Mouse (Mus musculus): ENCODE measurements around the gene Cubn.

The Cubn gene

GRCm38 (mm10) chr2:13491734-13492133 is at the start of gene Cubn:
Cubn (minus strand) TSS chr2:13491813.
- no peak for DNase-seq (ENCODE audit: low read depth, low spot score)

- no peak for DNase-seq (ENCODE audit: low read depth, low spot score)
Observed at GRCm38 (mm10) chr2:13539860-13540259, 48.2 kb upstream of the Cubn start.

GRCm38 (mm10) chr2:13538704-13539377 is 47.2 kb upstream of the Cubn start:
- DNase-seq (ENCODE audit: low read depth, low spot score), result no peak

GRCm38 (mm10) chr2:13538258-13538657 is 46.6 kb upstream of the Cubn start:
- DNase-seq (ENCODE audit: low read depth, low spot score), result no peak

GRCm38 (mm10) chr2:13537733-13538132 is 46.1 kb upstream of the Cubn start:
- peak; percentile 61 for DNase-seq (ENCODE audit: low read depth, low spot score)

- DNase-seq (ENCODE audit: low read depth, low spot score), result no peak
Observed at GRCm38 (mm10) chr2:13536747-13537146, 45.1 kb upstream of the Cubn start.

GRCm38 (mm10) chr2:13530639-13531038 is 39.0 kb upstream of the Cubn start:
- no peak for DNase-seq (ENCODE audit: low read depth, low spot score)

GRCm38 (mm10) chr2:13529253-13529933 is 37.8 kb upstream of the Cubn start:
- no peak for DNase-seq (ENCODE audit: low read depth, low spot score)

GRCm38 (mm10) chr2:13527531-13527930 is 35.9 kb upstream of the Cubn start:
- DNase-seq (ENCODE audit: low read depth, low spot score), result no peak

GRCm38 (mm10) chr2:13527125-13527524 is 35.5 kb upstream of the Cubn start:
- DNase-seq (ENCODE audit: low read depth, low spot score), result no peak

GRCm38 (mm10) chr2:13526205-13526604 is 34.6 kb upstream of the Cubn start:
- no peak for DNase-seq (ENCODE audit: low read depth, low spot score)

GRCm38 (mm10) chr2:13523540-13524456 is 32.2 kb upstream of the Cubn start:
- no peak for DNase-seq (ENCODE audit: low read depth, low spot score)

- no peak for DNase-seq (ENCODE audit: low read depth, low spot score)
Observed at GRCm38 (mm10) chr2:13522106-13522505, 30.5 kb upstream of the Cubn start.

- DNase-seq (ENCODE audit: low read depth, low spot score), result no peak
Observed at GRCm38 (mm10) chr2:13514949-13515348, 23.3 kb upstream of the Cubn start.

GRCm38 (mm10) chr2:13502717-13503116 is 11.1 kb upstream of the Cubn start:
- DNase-seq (ENCODE audit: low read depth, low spot score), result no peak

- no peak for DNase-seq (ENCODE audit: low read depth, low spot score)
Observed at GRCm38 (mm10) chr2:13501553-13501952, 9.9 kb upstream of the Cubn start.

GRCm38 (mm10) chr2:13500298-13500999 is 8.8 kb upstream of the Cubn start:
- no peak for DNase-seq (ENCODE audit: low read depth, low spot score)

- no peak for DNase-seq (ENCODE audit: low read depth, low spot score)
Observed at GRCm38 (mm10) chr2:13499196-13499595, 7.6 kb upstream of the Cubn start.

- no peak for DNase-seq (ENCODE audit: low read depth, low spot score)
Observed at GRCm38 (mm10) chr2:13496087-13496486, 4.5 kb upstream of the Cubn start.

GRCm38 (mm10) chr2:13492927-13493326 is 1.3 kb upstream of the Cubn start:
- no peak for DNase-seq (ENCODE audit: low read depth, low spot score)

- no peak for DNase-seq (ENCODE audit: low read depth, low spot score)
Observed at GRCm38 (mm10) chr2:13490480-13490879, 1.1 kb downstream of the Cubn start.

- no peak for DNase-seq (ENCODE audit: low read depth, low spot score)
Observed at GRCm38 (mm10) chr2:13486470-13486869, 5.1 kb downstream of the Cubn start.

Data from ES-CJ7 (cell line).